Mouse (Mus musculus): ENCODE measurements around the gene Rest.

Gene Rest

GRCm38 (mm10) chr5:77307821-77308553 is 42.7 kb downstream of the Rest start:
- in situ Hi-C loops (cut with MboI; ENCODE audit: low sequenced_read_pairs): no loop called here

- in situ Hi-C loops (cut with MboI; ENCODE audit: low sequenced_read_pairs): no loop called here
These were observed 44.0 kb downstream of the Rest start for GRCm38 (mm10) chr5:77309051-77309906.

DNA sequence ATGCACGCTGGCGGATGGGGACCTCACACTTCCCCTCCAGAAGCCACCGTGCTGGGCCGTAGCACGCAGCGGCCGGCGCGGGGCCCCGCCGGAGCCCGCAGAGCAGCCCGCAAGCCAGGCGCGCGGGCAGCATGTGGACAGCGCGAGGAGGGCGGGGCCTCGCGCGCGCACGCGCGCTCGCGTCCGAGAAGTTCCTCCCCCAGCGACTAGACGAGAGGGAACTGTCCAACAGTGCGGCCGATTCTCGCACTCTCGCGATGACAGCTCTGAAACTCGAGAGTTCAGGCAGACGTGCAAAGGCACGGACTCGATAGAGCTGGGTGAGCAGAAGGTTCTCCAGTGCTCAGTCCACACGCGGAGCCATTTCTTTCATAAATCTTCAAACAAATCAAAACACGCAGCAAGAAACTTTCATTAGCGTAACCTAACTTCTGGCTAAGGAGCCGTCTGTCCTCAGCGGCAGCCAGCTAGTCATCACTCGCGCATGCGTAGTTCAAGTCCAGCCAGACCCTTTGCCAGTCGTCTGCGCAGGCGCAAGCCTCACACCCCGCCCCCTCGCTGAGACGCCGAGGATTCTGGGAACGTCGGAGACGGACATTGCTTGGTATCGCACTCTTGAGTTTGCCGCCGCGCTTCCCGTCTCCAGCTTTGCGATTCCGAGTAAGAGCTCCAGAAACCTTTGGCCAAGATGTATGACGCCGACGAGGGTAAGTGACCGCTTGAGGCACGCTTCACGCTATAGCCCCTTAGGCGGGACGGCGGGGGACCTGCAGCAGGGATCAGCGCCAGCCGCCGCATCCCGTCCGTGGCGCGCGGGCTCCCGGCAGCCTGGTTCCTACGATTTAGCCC is 44.9 kb downstream of the Rest start, which contains the start of the genes Noa1 and Polr2b:
Noa1 (minus strand) TSS at position 161 of the 849 bp plus-strand sequence.
Polr2b (plus strand) TSS at position 224 of the 849 bp plus-strand sequence.
- in situ Hi-C loops (cut with MboI; ENCODE audit: low sequenced_read_pairs): no loop called here

- in situ Hi-C loops (cut with MboI; ENCODE audit: low sequenced_read_pairs): no loop called here
These were observed 48.9 kb downstream of the Rest start for GRCm38 (mm10) chr5:77314206-77314605.

GRCm38 (mm10) chr5:77314986-77315385 is 49.7 kb downstream of the Rest start:
- in situ Hi-C loops (cut with MboI; ENCODE audit: low sequenced_read_pairs): no loop called here

DNA sequence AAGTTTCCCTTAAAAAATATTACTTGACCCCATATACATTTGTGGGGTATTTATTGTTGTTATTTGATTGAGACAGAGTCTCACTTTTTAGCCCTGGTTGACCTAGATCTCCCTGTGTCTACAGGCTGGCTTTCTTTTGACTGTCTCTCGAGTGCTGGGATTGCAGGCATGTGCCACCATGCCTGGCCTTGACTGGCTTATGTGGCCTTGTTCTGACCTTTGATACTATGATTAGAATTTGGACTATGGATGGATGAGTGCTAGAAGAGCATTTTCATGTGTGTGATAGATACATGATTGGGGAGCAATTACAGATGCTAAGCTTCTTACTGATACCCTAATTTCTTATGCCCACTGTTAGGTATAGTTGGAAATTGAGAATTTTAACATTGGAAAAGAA is 59.6 kb downstream of the Rest start:
- in situ Hi-C loops (cut with MboI; ENCODE audit: low sequenced_read_pairs): no loop called here

DNA sequence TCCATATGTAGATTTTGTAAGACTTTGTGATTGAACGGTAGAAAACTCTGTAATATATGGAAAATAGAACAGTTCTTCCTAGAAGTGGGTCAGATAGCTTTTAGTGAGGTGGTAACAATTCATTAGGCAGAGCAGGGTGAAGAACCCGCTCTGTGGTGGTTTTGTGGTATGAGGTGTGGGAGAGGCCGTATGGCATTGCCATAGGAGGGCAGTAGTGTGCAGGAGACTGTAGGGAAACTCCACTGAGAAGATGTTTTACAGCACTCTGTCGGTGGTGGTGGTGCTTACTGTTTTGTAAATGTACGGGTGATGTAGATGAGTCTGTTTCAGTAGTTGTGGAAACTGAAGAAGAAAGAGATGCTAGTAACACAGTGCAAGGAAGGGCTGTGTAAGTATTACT is 64.9 kb downstream of the Rest start:
- in situ Hi-C loops (cut with MboI; ENCODE audit: low sequenced_read_pairs): no loop called here
